Mouse (Mus musculus) stomach, postnatal 0 days (tissue): Measurements from ENCODE around the gene Krt15.

Experiments used
- CTCF ChIP-seq: IDR thresholded peaks from 2 replicates; pipeline ENCODE4 v1.5.1; 2016; ENCODE audit warnings: antibody characterized with exemption, low read depth, mild to moderate bottlenecking, moderate library complexity
- EP300 ChIP-seq: optimal IDR thresholded peaks from 2 replicates; pipeline ENCODE3; 2016; ENCODE audit warnings: antibody characterized with exemption

GRCm38 (mm10) chr11:100136559-100136958, 831 bp upstream of the Krt15 start:
- TF ChIP-seq CTCF (no peak), EP300 (no peak)
